Mouse (Mus musculus) kidney, adult 2 months (tissue): ENCODE measurements at regions not wholly inside any gene's neighbourhood (a gene's known extent, or its start where the extent isn't known, plus 50 kb on each side); places are given as distances from the start of the nearest gene placed in this dataset.
"Not testable (repeated sequence)": the region's sequence is repeated elsewhere in the genome, so short reads cannot be mapped to it uniquely, and the experiment has no call there.

Experiments used
- CTCF ChIP-seq: fragments of 200-500 bp; conservative IDR thresholded peaks from 2 replicates; pipeline ENCODE4 v1.5.1; 2011; ENCODE audit warnings: low read depth, mild to moderate bottlenecking, control low read depth, low read length, moderate library complexity, mixed read lengths; ENCODE audit not compliant: insufficient read depth, insufficient read length
- POLR2A ChIP-seq: fragments of 200-500 bp; IDR thresholded peaks from one replicate; pipeline ENCODE4 v1.6.1; 2011; ENCODE audit warnings: low read depth, low read length, control low read depth

DNA sequence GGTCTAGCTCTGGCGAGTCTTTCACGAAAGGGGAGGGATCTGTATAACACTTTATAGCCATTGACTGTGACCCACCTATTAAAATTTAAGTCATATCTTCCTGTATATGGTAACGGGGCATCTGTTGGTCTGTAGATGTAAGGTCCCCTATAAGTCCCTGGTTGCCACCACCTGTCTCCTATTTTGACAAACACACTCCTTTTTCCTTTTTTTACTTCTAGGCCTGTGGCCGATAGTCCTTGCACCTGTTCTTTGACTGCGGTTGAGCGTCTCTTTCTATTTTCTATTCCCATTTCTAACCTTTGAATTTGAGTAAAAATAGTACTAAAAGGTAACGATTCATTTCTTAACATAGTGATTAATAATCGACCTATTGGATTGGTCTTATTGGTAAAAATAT is 1042.7 kb upstream of the Sel1l start:
- not testable (repeated sequence) for TF ChIP-seq POLR2A, CTCF
